Mouse (Mus musculus) megakaryocyte, embryonic 14.5 days (primary cell): ENCODE data around the gene Olfm2.

ENCODE experiments used
- FLI1 ChIP-seq: IDR thresholded peaks from 2 replicates; pipeline ENCODE4 v1.6.1; 2012; ENCODE audit warnings: low read length, inconsistent platforms, mixed read lengths
- GATA1 ChIP-seq: IDR thresholded peaks from 3 replicates; pipeline ENCODE4 v1.6.1; 2012; ENCODE audit warnings: mixed read lengths, low read length, inconsistent platforms, borderline replicate concordance

DNA sequence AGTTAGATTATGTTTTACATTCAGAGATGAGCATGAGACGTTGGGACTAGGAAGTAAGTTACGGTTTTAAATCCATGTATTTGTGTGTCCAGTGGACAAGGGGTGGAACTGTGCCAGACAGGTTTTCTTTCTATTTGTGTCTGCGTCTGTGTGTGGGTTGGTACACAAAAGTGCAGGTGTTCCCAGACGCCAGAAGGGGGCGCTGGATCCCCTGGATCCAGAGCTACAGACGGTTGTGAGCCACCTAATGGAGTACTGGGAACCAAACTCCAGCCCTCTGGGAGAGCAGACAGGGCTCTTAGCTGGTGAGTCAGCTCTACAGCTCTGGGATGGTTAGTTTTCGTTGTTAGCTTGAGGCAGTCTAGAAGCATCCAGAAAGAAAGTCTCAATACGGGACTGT, 41.8 kb upstream of the Olfm2 start:
- TF ChIP-seq GATA1 (no peak), FLI1 (no peak)
